Mouse (Mus musculus): ENCODE measurements at regions not wholly inside any gene's neighbourhood (a gene's known extent, or its start where the extent isn't known, plus 50 kb on each side); places are given as distances from the start of the nearest gene placed in this dataset.

- no peak for DNase-seq
Observed at GRCm38 (mm10) chr16:12924668-12925067, 184.8 kb upstream of the Ercc4 start.

DNA sequence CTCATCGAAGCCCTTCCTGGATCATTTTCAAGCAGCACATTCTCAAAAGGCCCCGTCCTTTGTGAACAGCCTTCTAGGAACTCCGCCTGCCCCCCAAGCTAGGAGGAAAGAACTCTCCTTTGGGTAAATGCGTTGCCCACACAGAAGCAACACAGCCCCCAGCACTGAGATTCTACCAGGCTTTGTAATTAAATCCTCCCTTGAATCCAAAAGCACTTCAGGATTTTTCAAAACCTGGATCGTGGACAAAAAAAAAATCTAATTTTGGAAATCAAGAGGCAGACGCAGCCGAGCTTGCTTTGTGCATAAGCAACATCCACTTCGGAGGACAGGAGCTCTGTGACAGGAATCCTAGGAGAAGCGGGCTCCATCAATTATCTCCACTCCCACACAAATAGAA, 183.6 kb upstream of the Ercc4 start:
- no peak for DNase-seq

DNA sequence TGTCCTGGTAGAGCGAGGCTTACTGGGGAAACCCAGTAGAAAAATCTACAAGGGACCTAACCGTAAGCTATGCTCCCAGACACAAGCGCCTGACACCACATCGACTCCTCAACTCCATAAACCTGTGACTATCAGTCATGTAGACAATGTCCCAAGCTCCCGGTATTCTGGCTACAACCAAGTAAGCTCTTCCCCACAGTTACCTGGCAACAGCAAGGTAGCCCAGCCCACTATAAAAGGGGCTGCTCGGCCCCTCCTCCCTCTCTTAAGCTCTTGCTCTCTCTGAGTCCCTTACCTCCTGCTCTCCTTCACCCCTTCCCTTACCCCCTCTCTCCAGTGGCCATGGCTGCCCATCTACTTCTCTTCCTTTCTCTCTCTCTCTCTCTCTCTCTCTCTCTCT, 178.4 kb upstream of the Ercc4 start:
- DNase-seq = no peak

GRCm38 (mm10) chr16:12932959-12933358, 176.5 kb upstream of the Ercc4 start:
- DNase-seq = no peak

GRCm38 (mm10) chr16:12934586-12934985, 174.9 kb upstream of the Ercc4 start:
- peak; percentile 15 for DNase-seq

DNA sequence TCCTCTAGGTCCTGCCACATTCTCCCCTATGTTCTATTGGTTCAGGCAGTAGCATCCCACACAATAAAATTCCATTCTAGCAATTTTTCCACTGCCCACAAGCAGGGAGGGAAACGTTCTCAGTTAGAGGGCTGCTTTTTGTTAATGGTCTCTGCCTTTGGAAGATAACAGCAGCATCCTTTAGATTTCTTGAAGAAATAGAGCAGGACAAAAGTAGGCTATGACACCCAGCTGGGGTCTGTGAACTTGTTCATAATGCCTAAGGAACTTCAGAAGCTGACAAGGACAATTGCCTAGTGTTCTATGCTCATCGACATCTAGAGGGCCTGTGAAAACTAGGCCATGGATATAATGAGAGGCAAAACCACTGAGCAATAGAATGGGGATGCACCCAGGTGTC, 174.2 kb upstream of the Ercc4 start:
- no peak for DNase-seq

DNA sequence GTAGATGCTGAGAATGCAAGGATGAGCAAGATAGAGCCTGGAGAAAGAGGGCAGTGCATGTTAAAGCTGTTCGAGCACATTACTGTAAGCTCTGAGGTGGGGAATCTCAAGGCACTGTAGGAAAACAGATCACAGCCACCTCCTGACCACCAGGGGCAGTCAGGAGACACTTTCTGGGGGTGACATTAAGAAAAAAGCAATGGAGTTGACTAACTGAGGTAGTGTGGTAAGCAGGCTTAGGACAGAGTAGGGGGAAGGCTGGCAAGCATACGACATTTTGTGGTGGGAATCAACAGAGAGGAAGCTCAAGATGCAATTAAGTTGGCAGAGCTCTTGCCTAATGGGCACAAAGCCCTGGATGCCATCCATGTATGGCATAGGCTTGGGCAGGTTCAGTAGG, 172.9 kb upstream of the Ercc4 start:
- no peak for DNase-seq

- DNase-seq = no peak
Observed at GRCm38 (mm10) chr16:12938563-12938962, 170.9 kb upstream of the Ercc4 start.

- DNase-seq = no peak
Observed at GRCm38 (mm10) chr16:12951176-12951575, 158.3 kb upstream of the Ercc4 start.

DNA sequence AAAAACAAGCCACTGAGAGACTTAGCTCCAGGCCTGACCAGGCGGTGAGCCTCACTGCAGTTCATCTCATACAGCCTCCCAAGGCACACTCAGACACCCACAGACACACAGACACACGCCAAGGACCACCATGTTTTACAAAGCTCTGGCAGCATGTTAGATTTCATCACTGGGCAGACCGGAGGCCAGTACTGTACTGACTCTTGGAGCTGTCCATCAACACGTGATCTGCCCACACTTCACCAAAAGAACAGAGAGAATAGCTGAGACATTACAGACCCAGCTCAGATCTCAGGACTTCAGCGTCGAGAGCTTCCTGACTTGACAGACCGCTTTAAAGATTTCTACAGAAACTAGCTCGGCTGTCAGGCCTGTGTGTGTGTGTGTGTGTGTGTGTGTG, 155.5 kb upstream of the Ercc4 start:
- DNase-seq = no peak

- no peak for DNase-seq
Observed at GRCm38 (mm10) chr16:12956416-12956815, 153.1 kb upstream of the Ercc4 start.

DNA sequence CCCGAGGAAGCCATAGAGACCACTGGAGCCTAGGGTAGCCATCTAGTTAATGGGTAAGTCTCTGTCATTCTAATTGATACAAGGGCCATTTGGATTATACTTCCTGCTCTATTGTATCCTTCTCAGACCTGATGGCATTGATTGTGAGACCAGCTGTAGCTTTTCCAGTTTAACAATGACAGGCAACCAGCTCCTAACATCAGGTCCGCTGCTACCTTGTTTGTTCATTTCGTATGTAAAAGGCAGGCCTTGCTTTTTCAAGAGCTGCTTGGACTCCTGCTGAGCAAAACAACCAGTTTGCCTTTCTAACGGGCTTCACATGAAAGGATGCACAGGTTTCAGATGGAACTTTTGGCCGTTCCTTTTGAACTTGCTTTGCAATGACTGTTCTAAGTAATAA, 148.6 kb upstream of the Ercc4 start:
- no peak for DNase-seq

- DNase-seq = no peak
Observed at GRCm38 (mm10) chr16:12982681-12983080, 126.8 kb upstream of the Ercc4 start.

GRCm38 (mm10) chr16:13001288-13001880, 108.1 kb upstream of the Ercc4 start:
- no peak for DNase-seq

- DNase-seq = no peak
Observed at GRCm38 (mm10) chr16:13012863-13013262, 96.6 kb upstream of the Ercc4 start.

DNA sequence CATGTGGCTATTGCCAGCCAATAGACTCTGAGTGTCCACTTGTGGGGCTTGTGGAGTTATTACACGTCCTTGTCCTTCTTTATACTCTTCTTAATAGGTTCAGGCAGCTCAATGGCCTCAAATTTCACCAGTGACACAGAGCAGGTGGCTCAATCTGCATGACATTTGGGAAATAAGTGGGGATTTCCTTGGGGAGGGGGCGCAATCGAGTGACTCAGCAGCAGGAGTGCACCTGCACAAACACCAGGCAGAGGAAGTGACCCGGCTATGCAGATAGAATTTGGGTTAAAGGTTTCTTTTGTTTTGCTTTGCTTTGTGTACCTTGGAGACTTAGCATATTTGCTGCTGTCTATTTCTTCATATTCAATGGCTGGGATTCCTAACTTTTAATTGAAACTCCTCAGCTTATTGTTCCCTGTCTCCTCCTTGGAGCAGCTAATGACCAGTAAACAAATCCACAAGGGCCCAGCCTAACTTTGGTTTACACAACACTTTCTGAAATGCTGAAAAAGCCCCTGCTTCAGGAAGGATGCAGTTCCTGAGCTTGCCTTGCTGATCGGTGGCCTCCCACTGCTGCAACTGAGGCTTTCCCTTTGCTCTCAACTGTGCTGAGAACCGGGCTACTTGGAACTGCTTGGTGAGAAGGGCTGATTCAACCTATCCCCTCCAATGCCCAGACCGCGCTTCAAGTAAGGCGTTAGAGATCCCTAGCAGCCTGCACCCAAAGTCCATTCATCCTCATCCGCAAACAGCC, 95.4 kb upstream of the Ercc4 start:
- no peak for DNase-seq

DNA sequence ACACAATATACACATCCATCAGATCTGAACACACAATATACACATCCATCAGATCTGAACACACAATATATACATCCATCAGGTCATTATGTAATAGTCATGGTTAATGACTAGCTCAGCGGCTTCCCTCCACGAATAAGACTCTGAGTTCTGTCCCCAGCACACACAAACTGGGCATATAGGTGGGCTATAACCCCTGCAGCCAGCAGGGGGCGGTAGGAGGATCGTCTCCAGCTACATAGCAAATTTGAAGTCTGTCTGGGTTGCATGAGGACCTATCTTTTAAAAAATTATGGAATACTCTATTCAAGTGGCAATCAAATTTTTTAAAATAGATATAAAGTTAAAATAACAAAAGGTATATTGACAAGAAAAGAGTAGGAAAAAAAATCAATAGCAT, 86.6 kb upstream of the Ercc4 start:
- peak; percentile 23 for DNase-seq

GRCm38 (mm10) chr16:13025393-13025792, 84.1 kb upstream of the Ercc4 start:
- no peak for DNase-seq

DNA sequence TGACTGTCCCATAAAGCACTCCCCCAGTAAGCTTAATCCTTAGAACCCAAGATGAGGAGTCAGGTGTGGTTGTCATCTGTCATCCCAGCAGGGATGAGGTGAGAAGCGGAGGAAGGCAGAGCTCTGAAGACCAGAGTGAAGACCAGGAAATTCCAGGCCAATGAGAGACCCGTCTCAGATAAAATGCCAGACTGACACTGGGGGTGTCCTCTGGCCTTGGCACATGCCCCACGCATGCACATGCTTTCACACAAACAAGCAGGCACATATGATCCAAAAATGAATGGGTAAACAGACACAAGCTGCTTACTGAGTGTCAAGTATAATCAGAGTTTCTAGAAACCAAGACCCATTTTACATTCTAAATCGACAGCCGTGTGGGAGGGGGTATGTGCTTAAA, 75.3 kb upstream of the Ercc4 start:
- DNase-seq = no peak

- DNase-seq = no peak
Observed at GRCm38 (mm10) chr16:13036596-13036995, 72.9 kb upstream of the Ercc4 start.

- no peak for DNase-seq
Observed at GRCm38 (mm10) chr16:13040312-13041100, 69.0 kb upstream of the Ercc4 start.

DNA sequence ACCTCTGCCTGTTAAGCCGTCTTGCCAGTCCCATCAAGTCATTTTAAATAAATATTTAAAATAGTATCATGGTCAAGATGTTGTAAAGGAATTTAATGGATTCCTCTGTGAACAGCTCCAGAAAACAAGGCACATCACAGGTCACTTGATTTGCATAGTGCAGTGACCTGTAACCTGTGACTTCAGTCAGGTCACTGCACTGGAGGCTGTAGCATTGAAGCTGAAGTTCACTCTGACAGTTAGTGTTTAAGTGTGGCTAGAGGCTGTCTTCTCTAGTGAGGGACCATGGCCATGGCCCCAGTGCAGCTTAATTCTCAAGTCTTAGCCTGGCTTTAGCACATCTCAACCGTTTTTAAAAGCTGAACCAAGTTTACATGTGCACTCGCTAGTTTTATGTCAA, 68.1 kb upstream of the Ercc4 start:
- no peak for DNase-seq

GRCm38 (mm10) chr16:13045079-13045590, 64.3 kb upstream of the Ercc4 start:
- DNase-seq = no peak

Data from liver (tissue).